Mouse (Mus musculus) ES-Bruce4 (cell line): ENCODE data around the gene Adcyap1r1.

Experiments used
- CTCF ChIP-seq: IDR thresholded peaks from one replicate; pipeline ENCODE4 v1.8.1; 2011; ENCODE audit warnings: low read depth, low read length
- EP300 ChIP-seq: IDR thresholded peaks from 2 replicates; pipeline ENCODE4 v1.6.1; 2011; ENCODE audit warnings: low read depth, low read length; ENCODE audit not compliant: insufficient read depth
- POLR2A ChIP-seq: IDR thresholded peaks from one replicate; pipeline ENCODE4 v1.8.1; 2011; ENCODE audit warnings: low read length; ENCODE audit not compliant: insufficient read depth

GRCm38 (mm10) chr6:55543345-55543744 is 91.6 kb downstream of the Adcyap1r1 start:
- TF ChIP-seq POLR2A (no peak), EP300 (no peak), CTCF (no peak)
